Mouse (Mus musculus) stomach, postnatal 0 days (tissue): Measurements from ENCODE around the gene Prex1.

Experiments used
- CTCF ChIP-seq: IDR thresholded peaks from 2 replicates; pipeline ENCODE4 v1.5.1; 2016; ENCODE audit warnings: antibody characterized with exemption, low read depth, mild to moderate bottlenecking, moderate library complexity
- EP300 ChIP-seq: optimal IDR thresholded peaks from 2 replicates; pipeline ENCODE3; 2016; ENCODE audit warnings: antibody characterized with exemption

DNA sequence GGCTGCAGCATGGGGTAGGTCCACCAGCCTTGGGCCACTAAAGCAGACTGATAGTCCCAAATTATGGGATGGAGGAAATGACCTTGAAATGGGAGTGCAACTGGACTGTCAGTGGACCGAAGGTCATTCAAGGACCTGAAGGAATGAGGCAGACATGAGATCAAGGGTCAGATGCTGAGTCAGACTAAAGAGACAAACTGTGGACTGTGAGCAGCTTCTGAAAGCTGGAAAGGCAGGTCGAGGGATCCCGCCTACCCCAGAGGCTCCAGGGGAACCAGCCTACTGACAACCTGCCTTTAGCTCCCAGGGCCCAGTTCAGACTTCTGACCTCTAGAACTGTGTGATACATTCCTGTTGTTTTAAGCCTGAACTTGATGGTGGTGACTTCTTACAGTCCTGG, 55.3 kb downstream of the Prex1 start:
- TF ChIP-seq CTCF: no peak
- no peak for TF ChIP-seq EP300
